Mouse (Mus musculus) embryo, embryonic 11 days (tissue): ENCODE results near the gene G430095P16Rik.

Experiments
- DNase-seq: peaks from one replicate; pipeline ENCODE4 v3.0.0-alpha.2; 2015

G430095P16Rik gene

GRCm38 (mm10) chr8:84703466-84704249 is 19.1 kb upstream of the G430095P16Rik start:
- DNase-seq = no peak

GRCm38 (mm10) chr8:84704356-84704755 is 18.5 kb upstream of the G430095P16Rik start:
- DNase-seq = peak; percentile 90

GRCm38 (mm10) chr8:84704867-84705831 is 17.7 kb upstream of the G430095P16Rik start:
- DNase-seq = peak; percentile 41

- DNase-seq = no peak
Observed at GRCm38 (mm10) chr8:84705960-84706359, 16.8 kb upstream of the G430095P16Rik start.

- peak; percentile 62 for DNase-seq
Observed at GRCm38 (mm10) chr8:84706610-84707266, 16.1 kb upstream of the G430095P16Rik start.

DNA sequence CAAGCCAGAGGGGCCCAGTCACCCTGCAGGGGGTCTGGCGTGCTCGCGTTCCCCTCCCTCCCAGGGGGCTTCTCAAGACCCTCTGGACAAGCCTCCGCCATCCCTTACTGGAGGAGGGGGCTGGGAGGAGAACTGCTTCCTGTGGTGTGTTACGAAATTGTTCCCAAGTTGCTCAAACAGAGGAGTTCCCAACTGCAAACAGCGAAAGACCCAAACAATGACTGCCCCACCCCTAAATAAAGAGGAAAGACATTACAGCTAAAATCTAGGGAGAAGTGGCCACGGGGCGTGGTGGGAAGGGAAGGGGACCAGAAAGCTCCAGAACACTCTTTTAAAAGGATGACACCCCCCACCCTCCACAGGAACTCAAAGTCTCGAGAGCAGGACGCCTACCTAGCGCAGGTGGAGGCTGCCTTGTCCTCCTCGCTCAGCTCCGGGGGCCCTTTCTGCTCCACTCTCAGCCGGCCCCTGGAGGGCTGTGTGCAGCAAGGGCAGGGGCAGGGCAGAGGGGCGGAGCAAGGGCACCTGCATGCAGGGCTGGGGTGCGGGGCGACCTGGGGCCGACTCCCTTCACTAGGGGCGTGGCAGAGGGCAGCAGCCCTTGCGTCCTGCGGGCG is 15.4 kb upstream of the G430095P16Rik start:
- DNase-seq = peak; percentile 46

DNA sequence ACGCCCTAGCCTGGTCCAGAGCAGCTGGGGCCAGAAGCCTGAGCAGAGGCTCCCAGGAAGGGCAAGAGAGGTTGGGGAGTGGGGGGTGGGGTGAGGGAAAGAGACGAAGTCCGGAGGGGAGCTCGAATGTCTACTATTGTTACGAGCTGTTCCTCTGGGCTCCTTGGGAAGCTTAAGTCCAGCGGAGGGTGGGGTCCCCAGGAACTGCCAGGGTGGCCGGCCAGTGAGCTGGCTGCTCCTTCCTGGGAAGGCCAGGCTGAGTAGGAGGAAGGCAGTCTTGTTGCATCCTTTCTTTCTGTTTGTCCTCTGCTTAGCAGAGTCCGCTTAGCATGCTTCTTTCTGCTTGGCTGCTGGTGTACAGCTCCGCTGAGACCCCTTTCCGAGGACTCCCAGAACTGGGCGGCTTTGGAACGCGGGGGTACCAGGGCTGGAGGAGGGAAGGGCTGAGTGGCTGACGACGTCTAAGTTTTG is 14.7 kb upstream of the G430095P16Rik start:
- peak; percentile 42 for DNase-seq

- DNase-seq = peak; percentile 92
Observed at GRCm38 (mm10) chr8:84708774-84709475, 13.9 kb upstream of the G430095P16Rik start.

DNA sequence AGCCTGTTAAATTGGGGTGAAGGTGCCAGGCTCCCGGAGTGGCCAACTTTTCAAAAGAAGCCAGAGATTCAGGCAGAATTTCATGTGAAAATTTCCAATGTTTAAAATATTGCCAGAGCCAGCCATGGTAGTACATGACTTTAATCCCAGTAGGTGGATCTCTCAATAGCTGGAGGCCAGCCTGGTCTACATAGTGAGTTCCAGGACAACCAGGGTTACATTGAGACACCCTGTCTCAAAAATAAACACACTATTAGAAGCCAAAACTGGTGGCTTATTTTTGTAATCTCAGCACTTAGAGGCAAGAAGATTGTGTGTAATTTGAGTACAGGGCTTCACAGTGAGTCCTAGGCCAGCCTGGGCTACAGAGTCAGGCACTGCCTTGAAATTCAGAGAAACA is 12.9 kb upstream of the G430095P16Rik start:
- DNase-seq = no peak

DNA sequence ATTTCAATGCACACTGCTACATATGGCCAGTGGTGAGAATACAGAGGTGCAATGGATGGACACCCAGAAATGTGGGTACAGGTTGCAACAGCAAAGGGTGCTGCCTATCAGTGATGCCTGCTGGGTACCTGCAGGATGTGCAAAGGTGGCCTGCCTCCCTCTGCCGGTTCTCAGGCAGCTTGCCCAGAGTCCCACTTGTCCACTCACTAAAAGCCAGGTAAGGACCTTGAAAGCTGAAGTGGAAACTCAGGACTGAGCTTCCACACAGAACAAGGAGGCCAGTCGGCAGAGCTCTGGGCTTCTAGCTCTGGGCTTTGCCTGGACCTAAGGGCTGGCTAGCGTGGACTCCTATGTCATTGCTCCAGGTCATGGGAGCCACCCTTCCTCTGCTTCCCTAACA is 11.5 kb upstream of the G430095P16Rik start:
- DNase-seq = no peak

DNA sequence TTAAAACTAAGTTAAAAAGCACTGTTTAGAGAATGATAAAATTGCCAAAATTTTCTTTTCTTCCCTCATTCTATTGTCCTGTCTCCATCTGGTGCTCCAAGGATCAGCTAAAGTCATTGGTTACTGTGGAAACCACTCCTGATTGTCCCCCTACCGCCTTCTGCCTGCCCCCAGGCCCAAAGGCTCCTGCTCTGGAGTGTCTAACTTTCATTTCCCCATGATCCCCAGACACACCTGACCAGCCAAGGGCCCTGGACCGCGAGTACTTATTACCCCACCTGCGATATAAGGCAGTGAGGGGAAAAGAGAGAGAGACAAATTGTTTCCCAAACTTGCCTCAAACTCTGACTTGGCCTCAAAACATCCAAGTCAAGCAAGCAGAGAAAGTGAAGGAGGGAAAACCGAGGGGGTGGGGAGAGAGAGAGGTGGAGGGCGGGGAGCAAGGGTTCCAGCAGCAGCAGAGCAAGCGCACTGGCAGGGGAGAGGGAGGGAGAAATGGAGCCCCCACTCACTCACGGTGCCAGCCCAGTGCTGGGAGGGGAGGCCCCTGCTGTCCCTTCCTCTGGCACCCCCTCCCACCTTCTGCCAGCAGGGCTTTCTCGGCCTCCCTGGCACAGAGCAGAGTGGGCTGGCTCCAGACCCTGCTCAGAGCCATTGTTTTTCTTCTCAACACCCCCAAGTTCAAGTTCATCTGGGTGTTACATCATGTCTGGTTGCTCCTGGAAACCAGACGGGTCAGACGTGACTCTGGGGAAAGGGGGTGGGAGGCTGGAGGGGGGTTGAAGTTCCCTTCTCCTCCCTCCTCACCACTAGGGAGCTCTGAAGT is 10.7 kb upstream of the G430095P16Rik start:
- peak; percentile 87 for DNase-seq

- no peak for DNase-seq
Observed at GRCm38 (mm10) chr8:84712759-84713120, 10.1 kb upstream of the G430095P16Rik start.

GRCm38 (mm10) chr8:84713381-84713780 is 9.4 kb upstream of the G430095P16Rik start:
- no peak for DNase-seq

DNA sequence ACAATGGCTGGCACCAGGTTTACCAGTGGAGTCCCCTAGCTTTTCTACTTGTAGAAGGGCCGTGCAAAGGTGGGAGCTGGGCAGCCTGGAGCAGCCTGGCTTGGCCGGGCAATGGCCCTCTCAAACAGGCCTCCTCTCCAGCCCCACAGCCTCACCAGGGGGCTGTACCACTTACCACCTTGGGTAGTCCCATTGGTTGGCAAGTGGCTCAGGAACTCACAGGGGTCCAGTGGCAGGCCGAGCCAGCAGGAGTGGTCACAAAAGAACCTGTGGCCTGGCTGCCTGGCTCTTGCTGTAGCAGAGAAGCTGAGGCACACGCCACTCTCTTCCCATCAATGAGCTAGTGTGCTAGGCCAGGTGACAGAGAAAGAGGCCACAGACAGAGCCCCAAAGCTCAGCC is 8.6 kb upstream of the G430095P16Rik start:
- DNase-seq = no peak

DNA sequence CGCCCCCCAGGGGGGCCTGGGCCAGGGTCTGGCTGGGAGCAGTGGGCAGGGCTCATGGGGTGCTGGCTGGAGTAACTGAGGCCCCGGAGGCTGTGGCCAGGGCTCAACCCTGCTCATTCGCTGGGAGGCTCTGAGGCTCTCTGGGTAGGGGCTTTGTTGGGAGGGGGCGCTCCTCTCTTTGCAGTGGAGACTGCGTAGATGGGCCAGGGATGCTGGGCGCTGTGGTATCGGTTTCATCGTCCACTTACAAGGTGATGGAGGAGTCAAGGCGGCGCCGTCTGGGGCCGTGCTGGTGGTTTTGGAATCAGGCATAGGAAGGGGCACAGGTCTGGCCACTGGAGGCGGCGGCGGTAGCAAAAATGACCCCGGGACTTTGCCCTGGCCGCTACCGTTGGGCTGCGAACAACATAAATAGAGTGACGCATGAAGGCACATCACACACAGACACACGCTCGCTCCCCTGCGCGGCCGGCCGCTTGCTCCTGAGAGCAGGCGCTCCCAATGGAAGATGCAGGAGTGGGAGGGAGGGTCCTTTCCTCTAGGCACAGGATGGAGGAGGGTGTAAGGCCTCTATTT is 6.8 kb upstream of the G430095P16Rik start:
- DNase-seq = peak; percentile 64

- no peak for DNase-seq
Observed at GRCm38 (mm10) chr8:84716790-84717189, 6.0 kb upstream of the G430095P16Rik start.

DNA sequence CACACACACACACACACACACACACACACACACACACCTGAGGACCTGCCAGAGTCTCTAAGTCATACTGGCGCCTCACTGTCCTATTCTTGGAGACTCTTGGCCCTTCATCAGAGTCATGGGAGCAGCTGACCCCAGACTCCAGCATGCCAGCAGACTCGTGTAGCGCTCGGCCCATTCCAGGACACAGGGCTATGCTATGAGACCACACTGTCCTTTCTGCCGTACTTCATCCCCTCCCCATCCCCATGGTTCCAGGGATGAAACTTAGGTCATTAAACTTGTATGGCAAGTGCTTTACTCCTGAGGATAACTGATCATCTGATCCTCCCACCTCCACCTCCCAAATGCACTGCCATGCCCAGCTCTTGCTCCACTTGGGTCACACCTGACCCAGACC is 4.3 kb upstream of the G430095P16Rik start:
- no peak for DNase-seq

- no peak for DNase-seq
Observed at GRCm38 (mm10) chr8:84718959-84719690, 3.7 kb upstream of the G430095P16Rik start.

GRCm38 (mm10) chr8:84722530-84722849 is 317 bp upstream of the G430095P16Rik start:
- no peak for DNase-seq

GRCm38 (mm10) chr8:84723571-84723900 is 729 bp downstream of the G430095P16Rik start:
- DNase-seq = no peak
